Mouse (Mus musculus) frontal cortex, adult 2 months (tissue): ENCODE results near the gene Sez6l. TPM values are rescaled to one million over a fixed set of nuclear protein-coding genes. Genes with fewer than 3 reads are reported as not detected.
A peak's percentile ranks its signal among the peaks of the same experiment; 100 is the strongest.

Experiments used
- DNase-seq, 2 experiments: peaks; one replicate each; pipeline ENCODE4 v3.0.0; 2022; ENCODE audit warnings: low spot score in 1 of 2; ENCODE audit errors: extremely low spot score in 1 of 2
- polyA plus RNA-seq: library from polyadenylated mRNA; depleted of rRNA; stranded (reverse); fragments of >200 nt; gene quantifications from 2 replicates; pipeline ENCODE4 v1.2.3, GENCODE M21; 2012

The Sez6l gene
- polyA plus RNA-seq, 1 experiment = 82.5 TPM

DNA sequence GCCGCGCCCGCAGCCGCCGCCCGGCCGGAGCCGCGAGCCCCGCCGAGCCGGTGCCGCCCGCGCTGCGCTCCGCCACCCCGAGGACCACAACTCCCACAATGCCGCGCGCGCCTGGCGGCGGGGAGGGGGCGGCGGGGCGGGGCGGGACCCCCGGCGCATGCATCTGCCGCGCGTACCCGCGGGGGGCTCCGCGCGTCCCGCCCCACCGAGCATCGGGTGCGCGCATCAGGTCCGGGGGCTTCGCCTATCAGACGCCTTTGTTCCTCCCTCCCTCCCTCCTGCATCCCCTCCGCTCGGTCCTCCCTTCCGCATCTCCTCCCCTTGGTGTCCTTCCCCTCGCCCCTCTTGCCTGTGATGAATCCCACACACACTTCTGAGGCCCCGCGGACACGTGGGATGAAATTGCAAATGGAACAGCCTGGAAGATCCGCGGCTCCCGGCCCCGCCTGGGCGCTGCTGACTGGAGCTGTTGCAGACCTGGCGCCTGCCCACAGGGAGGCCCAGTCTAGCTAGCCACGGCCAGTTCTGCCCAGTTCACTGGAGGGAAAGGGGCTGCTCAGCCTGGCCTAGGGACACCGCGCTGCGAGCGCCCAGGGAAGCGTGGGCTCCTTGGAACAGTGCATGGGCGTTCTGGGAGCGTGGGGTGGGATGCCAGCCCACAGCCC is 182.1 kb downstream of the Sez6l start, which contains the start of gene Asphd2:
Gene Asphd2 (minus strand): TSS at position 88 of the 665 bp plus-strand sequence.
- DNase-seq = peak; percentile 66 to 85

DNA sequence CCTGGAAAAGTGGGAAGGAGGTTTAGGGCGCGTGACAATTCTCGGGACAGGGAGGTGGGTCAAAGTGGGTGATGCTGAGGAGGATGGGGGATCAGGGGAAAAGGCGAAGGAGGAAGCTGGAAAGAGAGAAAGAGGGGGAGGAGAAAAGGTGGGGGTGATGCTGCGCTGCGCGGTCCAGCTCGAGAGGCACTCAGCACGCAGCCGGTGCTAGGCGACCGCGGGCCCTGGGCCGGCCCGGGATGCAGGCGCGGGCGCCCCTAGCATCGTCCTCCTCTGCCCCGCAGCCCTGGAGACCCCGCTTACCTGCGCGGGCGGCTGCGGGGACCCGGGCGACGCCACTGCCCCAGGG is 182.6 kb downstream of the Sez6l start:
- DNase-seq = no peak

DNA sequence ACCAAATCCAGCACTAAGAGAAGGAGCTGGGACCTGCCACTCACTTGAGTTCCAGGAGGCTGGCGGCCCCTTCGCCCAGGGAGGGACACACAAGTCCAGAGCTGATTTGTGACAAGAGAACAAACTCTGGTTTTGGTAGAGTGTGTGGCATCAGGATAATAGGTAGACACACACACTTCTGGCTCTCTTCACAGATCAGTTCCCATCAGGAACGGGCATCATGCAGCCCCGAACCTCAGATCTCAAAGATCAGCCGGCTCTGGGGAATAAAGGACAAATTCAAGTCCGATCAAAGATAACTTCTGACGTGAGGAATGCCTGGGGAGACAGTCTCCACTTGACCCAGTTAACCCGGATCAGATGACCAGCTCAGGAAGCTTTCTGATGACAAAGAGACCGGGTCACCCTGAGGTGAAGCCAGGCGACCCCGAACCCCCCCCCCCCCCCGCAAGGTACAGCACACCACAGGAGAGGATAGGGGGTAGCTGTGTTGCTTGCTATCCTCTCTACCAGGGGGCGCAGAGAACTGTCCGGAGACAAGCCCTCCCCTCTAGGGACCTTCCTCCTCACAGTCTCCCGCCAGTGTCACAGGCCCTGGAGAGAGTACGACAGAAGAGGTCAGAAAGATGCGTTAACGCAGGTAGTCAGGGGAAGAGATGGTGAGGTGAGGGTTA is 183.1 kb downstream of the Sez6l start:
- no peak for DNase-seq

DNA sequence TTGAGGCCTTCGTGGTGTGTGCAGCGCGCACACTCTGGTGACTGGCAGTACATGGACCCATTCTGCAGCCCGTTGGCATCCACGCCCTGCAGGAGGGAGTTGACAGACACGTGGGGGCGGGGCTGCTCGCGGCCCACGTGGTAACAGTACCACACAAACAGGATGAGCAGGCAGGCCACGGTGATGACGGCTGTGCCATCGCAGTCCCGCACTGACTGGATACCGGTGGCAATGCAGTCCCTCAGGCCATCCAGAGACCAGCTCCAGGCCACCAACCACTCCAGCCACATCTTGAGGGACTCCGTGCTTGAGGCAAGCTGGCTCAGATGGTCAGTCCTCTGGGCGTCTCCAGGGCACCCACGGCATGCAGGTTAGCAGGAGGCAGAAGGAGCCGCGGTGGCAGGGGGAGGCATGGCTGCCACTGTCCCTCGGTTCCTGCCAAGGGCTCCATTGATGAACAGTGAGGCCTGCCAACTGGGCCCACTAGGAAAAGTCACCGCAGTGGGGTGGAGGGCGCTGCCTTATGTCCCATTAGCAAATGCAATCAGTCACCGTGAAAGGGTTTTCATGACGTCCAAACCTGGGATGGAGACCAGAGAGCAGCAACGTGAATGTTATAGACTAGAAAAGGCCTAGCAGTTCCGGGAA is 185.2 kb downstream of the Sez6l start:
- no peak for DNase-seq

GRCm38 (mm10) chr5:112391002-112391401 is 186.0 kb downstream of the Sez6l start:
- no peak for DNase-seq

- peak in 1 of 2 experiments; percentile 63 for DNase-seq
Measured at GRCm38 (mm10) chr5:112389352-112389751, 187.6 kb downstream of the Sez6l start.

GRCm38 (mm10) chr5:112385973-112386372 is 191.0 kb downstream of the Sez6l start:
- DNase-seq = no peak

DNA sequence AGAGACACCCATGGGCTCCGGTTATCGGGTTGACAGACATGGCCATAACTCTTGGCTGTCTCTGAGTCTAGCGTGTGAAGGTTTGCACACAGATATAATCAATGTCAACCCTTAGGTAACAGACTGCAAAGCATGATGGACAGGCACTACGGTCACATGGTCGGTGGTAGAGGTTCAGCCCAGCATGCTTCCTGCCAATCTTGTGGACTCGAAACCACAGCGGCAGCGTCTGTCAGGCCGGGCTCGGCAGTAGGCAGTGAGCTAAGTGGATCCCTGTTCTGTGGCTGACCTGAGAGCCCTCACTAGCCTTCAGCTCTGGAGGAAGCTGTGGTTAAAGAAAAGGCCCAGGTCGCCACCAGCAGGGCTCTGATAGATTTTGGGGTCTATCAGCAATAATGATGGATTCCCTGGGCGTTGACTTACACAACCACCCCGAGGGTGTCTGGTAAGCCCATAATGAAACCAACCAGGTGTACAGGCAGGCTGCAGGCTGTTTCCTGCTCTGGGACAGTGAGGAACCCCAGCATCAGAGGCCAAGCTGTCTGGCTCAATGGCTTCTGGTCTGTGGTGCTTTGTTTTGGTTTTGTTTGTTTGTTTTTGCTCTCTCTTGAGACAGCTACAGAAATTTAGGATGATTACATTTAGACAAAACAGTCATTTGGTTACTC is 192.0 kb downstream of the Sez6l start:
- no peak for DNase-seq

GRCm38 (mm10) chr5:112382641-112383330 is 194.2 kb downstream of the Sez6l start:
- DNase-seq = peak; percentile 50 to 68

DNA sequence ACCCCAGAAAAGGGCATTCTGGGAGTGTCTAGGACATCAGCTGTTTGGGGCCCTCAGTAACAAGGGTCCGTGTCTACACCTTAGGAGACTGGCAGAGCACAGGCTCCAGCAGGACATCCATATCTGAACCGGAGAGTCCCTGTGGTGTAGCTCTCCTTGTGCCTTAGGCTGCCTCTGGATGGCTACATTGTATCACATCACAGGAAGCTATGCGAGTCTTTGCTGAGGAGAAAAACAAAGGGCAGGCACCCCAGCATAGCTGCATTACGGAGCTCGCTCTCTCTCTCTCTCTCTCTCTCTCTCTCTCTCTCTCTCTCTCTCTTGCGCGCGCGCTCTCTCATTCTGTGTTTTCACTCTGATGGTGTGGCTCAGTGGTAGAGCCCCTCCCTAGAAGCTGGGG is 194.9 kb downstream of the Sez6l start:
- DNase-seq = no peak

DNA sequence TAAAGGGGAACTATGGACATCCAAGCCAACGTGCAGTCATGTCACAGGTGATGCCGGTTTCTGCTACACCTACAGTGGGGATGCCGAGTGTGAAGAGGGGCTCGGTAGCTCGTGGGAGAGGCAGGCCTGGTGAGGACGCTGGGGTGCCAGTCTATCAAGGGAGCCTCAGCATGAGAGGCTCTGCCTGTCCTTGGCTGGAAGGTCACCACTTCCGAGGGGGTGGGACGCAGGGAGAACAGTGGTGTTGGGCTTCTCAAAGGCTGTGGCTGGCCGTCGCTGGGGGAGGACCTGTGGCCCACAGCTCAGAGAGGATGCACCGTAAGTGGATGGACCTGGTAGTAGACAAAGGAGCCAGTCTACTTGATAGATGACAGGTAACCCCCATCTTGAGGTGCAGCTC is 195.8 kb downstream of the Sez6l start:
- no peak for DNase-seq

DNA sequence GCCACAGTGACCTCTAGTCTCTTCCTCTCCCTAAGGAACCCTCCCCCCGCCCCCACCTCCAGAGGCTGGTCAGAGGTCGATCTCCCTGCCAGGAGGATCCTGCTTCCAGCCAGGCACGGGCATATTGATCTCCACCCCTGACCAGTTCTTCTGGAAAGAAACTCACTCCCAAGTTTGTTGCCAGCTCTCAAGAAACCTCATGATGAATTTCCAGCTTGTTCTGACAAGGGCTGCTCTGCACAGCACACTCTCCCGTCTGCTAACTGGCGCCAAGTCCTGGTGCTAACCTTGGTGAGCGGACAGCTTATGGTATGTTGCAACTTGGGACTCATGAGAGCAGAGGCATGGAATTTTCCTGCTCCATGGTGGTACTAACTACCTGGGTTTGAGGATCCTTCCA is 198.3 kb downstream of the Sez6l start:
- DNase-seq = no peak

GRCm38 (mm10) chr5:112377380-112377779 is 199.6 kb downstream of the Sez6l start:
- no peak for DNase-seq

GRCm38 (mm10) chr5:112376111-112376510 is 200.9 kb downstream of the Sez6l start:
- no peak for DNase-seq

GRCm38 (mm10) chr5:112371933-112372332 is 205.1 kb downstream of the Sez6l start:
- DNase-seq = peak; percentile 79 to 82

DNA sequence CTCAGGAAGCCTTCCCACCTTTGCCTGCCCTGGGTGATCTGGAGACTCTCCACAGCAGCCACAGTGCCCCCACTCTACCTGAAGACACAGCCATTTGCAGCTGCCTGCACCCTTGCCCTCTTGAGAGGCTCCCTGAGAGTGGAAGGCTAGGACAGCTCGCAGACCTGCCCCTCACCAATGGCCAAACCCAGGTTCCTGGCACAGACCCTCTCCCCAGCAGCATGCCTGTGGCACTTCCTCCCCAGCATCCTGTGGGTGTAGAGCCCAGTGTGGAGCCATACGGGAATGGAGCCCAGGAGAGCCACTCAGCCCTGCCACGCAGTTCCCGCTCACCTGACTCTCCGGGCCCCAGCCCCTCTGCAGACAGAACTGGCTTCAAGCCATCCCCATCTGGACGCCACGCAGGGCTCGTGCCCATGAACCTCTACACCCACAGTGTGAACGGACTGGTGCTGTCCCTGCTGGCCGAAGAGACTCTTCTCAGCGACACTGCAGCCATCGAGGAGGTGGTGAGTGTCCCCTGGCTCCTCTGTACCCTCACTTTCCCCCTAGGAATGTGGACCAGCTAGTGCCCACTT is 206.7 kb downstream of the Sez6l start:
- no peak for DNase-seq

DNA sequence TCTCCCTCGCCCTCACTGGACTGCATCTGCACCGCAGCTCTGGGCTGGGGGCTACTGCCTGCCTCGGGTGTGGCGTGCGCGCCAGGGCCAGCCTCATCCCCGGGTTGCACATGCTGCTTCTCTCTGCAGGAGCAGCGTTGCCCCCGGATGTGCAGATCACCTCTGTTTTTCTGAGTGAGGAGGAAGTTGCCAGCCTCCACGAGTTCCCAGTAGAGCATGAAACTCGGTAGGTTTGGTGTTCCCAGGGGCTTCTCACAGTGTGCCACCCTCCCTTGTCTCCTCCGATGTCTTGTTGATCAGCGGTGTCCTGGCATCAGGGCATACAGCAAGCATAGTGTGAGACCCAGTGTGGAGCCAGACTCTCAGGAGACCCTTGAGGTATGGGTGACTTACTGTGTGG is 207.7 kb downstream of the Sez6l start:
- DNase-seq = no peak
